Mouse (Mus musculus) hindbrain, embryonic 13.5 days (tissue): ENCODE data around the gene Mcmbp. TPM values are rescaled to one million over a fixed set of nuclear protein-coding genes. Genes with fewer than 3 reads are reported as not detected.

ENCODE experiments used
- ATAC-seq: fragments of 200-750 bp; cut with Nextera tagmentation; 2 replicates; pipeline ENCODE4 v1.8.0; 2017; ENCODE audit warnings: moderate TSS enrichment; ENCODE audit not compliant: low FRiP score
- H3K27ac ChIP-seq: fragments of 300-500 bp; sonication (generic); 2 replicates; pipeline ENCODE4 v1.5.1; 2015; ENCODE audit warnings: inconsistent platforms, mild to moderate bottlenecking, moderate library complexity
- H3K27me3 ChIP-seq: fragments of 300-500 bp; sonication (generic); 2 replicates; pipeline ENCODE4 v1.6.1; 2015; ENCODE audit warnings: mild to moderate bottlenecking, inconsistent platforms
- H3K36me3 ChIP-seq: fragments of 300-500 bp; sonication (generic); 2 replicates; pipeline ENCODE4 v1.6.1; 2015; ENCODE audit warnings: mild to moderate bottlenecking, inconsistent platforms
- H3K4me1 ChIP-seq: fragments of 300-500 bp; sonication (generic); replicated peaks from 2 replicates; pipeline ENCODE4 v1.6.1; 2015; ENCODE audit warnings: inconsistent platforms
- H3K4me2 ChIP-seq: fragments of 300-500 bp; sonication (generic); 2 replicates; pipeline ENCODE4 v1.6.1; 2015; ENCODE audit warnings: inconsistent platforms, mild to moderate bottlenecking, moderate library complexity
- H3K4me3 ChIP-seq: fragments of 300-500 bp; sonication (generic); 2 replicates; pipeline ENCODE4 v1.5.1; 2015; ENCODE audit warnings: mild to moderate bottlenecking, inconsistent platforms
- H3K9ac ChIP-seq: fragments of 300-500 bp; sonication (generic); 2 replicates; pipeline ENCODE4 v1.6.1; 2015; ENCODE audit warnings: mild to moderate bottlenecking, inconsistent platforms
- H3K9me3 ChIP-seq: fragments of 300-500 bp; sonication (generic); 2 replicates; pipeline ENCODE4 v1.6.1; 2016; ENCODE audit warnings: inconsistent platforms
- WGBS: fragments of 180-500 bp; shearing (Covaris S2); methylation state at CpG from one replicate; pipeline ENCODE4 v1.1.7; 2015; 5-methylcytosine and 5-hydroxymethylcytosine counted together
- polyA plus RNA-seq: library from polyadenylated mRNA; unstranded; fragments of >200 nt; fragmentation: Nextera tagmentation; extraction: Ambion mirVana; gene quantifications from 2 replicates; pipeline ENCODE4 v1.2.1, GENCODE M21; 2015

The Mcmbp gene
- polyA plus RNA-seq, 1 experiment from 2014 or later: 53.8 TPM

DNA sequence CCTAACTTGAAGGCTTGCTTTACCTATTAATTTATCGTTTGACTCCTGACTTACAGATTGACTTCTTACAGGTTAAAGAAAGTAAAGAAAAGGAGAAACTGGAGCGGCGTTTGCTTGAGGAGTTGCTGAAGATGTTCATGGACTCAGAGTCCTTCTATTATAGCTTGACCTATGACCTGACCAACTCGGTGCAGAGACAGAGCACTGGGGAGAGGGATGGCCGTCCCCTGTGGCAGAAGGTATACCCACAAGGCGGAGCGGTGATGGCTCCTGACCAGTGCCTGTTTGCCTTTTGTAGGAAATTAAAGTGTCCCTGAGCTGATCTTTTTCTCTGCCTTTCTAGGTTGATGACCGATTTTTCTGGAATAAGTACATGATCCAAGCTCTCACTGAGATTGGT, 76.4 kb downstream of the Mcmbp start:
- H3K36me3 ChIP-seq: peaks cover 9% of the 10 kb centered on the region
- no peak overlapping the region for H3K4me2 ChIP-seq
- H3K4me1 ChIP-seq: peaks cover 6% of the 10 kb centered on the region; the same call in 1 of the 2 replicates
- H3K9ac ChIP-seq: no peak overlapping the region
- H3K27me3 ChIP-seq: no peaks in the 10 kb centered on the region
- no peak overlapping the region for H3K27ac ChIP-seq
- 82% methylated on average over 8 of the region's 8 CpGs for WGBS
- no peaks in the 10 kb centered on the region for H3K9me3 ChIP-seq
- no peak overlapping the region for H3K4me3 ChIP-seq
- no peak for ATAC-seq

DNA sequence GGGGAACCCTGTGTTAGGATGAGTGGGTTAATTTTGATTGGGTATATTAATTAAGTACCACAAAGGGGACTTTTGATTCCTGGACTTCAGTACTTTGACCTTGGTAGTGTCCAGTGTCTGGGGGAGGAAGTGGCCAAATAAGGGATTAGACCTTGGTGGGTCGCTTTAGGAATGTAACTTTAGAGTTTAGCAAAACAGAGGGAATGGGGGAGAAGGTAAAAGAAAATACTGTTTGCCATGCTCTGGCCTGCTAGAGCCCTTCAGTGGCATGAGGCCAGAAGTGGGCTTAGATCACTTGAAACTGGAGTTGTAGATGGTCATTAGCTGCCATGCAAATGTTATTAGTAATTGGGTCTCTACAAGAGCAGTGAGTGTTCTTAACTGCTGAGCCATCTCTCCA, 83.3 kb downstream of the Mcmbp start:
- ATAC-seq: no peak
- Histone ChIP-seq H3K4me1 (no peaks in the 10 kb centered on the region), H3K27me3 (no peaks in the 10 kb centered on the region), H3K4me3 (no peak overlapping the region), H3K27ac (no peak overlapping the region), H3K36me3 (peaks cover 5% of the 10 kb centered on the region; the same call in 1 of the 2 replicates), H3K9ac (no peak overlapping the region), H3K4me2 (no peak overlapping the region), H3K9me3 (no peaks in the 10 kb centered on the region)
- 84% methylated on average over 1 of the region's 1 CpGs for WGBS

Other genes starting within 250 kb of the Mcmbp start
- 3.2 and 3.3 TPM in 2 replicates for gene Bag3, start 216.9 kb downstream of the Mcmbp start, polyA plus RNA-seq
- 305 and 308 TPM in 2 replicates for gene Inpp5f, start 129.2 kb downstream of the Mcmbp start, polyA plus RNA-seq
- 42.5 and 44.0 TPM in 2 replicates for gene Sec23ip, start 4.4 kb upstream of the Mcmbp start, polyA plus RNA-seq